Mouse (Mus musculus) central nervous system, embryonic 14 days (tissue): ENCODE data around the gene Slitrk1. TPM values are rescaled to one million over a fixed set of nuclear protein-coding genes. Genes with fewer than 3 reads are reported as not detected.

Source experiments
- polyA plus RNA-seq: library from polyadenylated mRNA; depleted of rRNA; stranded (reverse); fragments of >200 nt; gene quantifications from 2 replicates; pipeline ENCODE4 v1.2.3, GENCODE M21; 2012; rRNA removed

Gene Slitrk1
- polyA plus RNA-seq, result 16.1 TPM in 2 replicates

GRCm38 (mm10) chr14:108913714-108914263 lies at the start of gene Slitrk1:
Slitrk1 (minus strand) TSS chr14:108914158.

